Mouse (Mus musculus): ENCODE data around the gene Cisd2.

Cisd2 gene

GRCm38 (mm10) chr3:135396081-135396480 lies 27.6 kb downstream of the Cisd2 start:
- no peak for DNase-seq (ENCODE audit: low read depth, low spot score)
- Histone ChIP-seq H3K36me3 (ENCODE audit: control insufficient read depth, insufficient read depth, low read length, poor library complexity, severe bottlenecking) (no peaks in the 10 kb centered on the region), H3K27me3 (ENCODE audit: control insufficient read depth, insufficient read depth, low read length, poor library complexity, severe bottlenecking) (no peaks in the 10 kb centered on the region)

- Histone ChIP-seq H3K27me3 (ENCODE audit: control insufficient read depth, insufficient read depth, low read length, poor library complexity, severe bottlenecking) (no peaks in the 10 kb centered on the region), H3K36me3 (ENCODE audit: control insufficient read depth, insufficient read depth, low read length, poor library complexity, severe bottlenecking) (no peaks in the 10 kb centered on the region)
- DNase-seq (ENCODE audit: low read depth, low spot score), result no peak
These were observed 28.6 kb downstream of the Cisd2 start for GRCm38 (mm10) chr3:135395085-135395484.

GRCm38 (mm10) chr3:135393186-135393585 lies 30.5 kb downstream of the Cisd2 start:
- Histone ChIP-seq H3K36me3 (ENCODE audit: control insufficient read depth, insufficient read depth, low read length, poor library complexity, severe bottlenecking) (no peaks in the 10 kb centered on the region), H3K27me3 (ENCODE audit: control insufficient read depth, insufficient read depth, low read length, poor library complexity, severe bottlenecking) (no peaks in the 10 kb centered on the region)
- DNase-seq (ENCODE audit: low read depth, low spot score), result no peak

GRCm38 (mm10) chr3:135379868-135380267 lies 43.9 kb downstream of the Cisd2 start:
- H3K27me3 ChIP-seq (ENCODE audit: control insufficient read depth, insufficient read depth, low read length, poor library complexity, severe bottlenecking), result no peaks in the 10 kb centered on the region
- DNase-seq (ENCODE audit: low read depth, low spot score), result no peak

DNA sequence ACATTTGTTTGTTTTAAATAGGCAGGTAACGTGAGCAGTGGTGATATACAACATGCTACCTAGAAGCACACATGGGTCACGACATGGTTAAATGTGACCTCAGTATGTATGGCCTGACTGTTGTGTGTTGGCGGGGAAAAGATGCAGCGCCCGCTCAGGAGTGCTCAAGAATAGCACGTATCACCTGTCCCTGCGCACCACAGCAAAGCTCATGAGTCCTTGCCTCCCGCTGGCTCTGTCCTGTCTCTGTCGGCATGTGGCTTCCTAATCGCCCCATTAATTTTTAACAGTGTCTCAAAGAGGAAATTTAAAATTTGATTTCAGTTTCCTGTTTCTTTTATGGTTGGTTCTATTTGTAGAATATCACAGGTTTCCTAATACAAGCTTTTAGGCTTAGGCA lies 46.3 kb downstream of the Cisd2 start:
- peak; percentile 22 for DNase-seq (ENCODE audit: low read depth, low spot score)
- Histone ChIP-seq H3K36me3 (ENCODE audit: control insufficient read depth, insufficient read depth, low read length, poor library complexity, severe bottlenecking) (no peaks in the 10 kb centered on the region), H3K27me3 (ENCODE audit: control insufficient read depth, insufficient read depth, low read length, poor library complexity, severe bottlenecking) (no peaks in the 10 kb centered on the region)

More at GRCm38 (mm10) chr3:135379868-135380267, 43.9 kb downstream of the Cisd2 start:
- no peaks in the 10 kb centered on the region for H3K36me3 ChIP-seq (ENCODE audit: control insufficient read depth, insufficient read depth, low read length, poor library complexity, severe bottlenecking)

DNA sequence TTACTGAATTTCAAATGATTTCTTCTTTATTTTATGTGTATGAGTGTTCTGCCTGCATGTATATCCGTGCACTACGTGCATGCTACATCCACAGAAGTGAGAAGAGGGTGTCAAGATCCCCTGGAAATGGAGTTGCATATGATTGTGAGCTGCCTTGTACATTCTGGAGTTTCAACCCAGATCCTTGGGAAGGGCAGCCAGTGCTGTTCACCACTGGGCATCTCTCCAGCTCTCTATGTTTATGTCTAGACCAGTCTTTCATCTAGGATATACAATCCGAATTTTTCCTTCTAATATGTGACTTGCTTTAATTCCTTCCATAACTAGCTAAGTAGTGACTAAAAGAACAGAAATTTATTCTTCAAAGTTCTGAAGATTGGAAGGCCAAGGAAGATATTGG lies 47.9 kb downstream of the Cisd2 start:
- H3K27me3 ChIP-seq (ENCODE audit: control insufficient read depth, insufficient read depth, low read length, poor library complexity, severe bottlenecking), result no peaks in the 10 kb centered on the region
- H3K36me3 ChIP-seq (ENCODE audit: control insufficient read depth, insufficient read depth, low read length, poor library complexity, severe bottlenecking), result no peaks in the 10 kb centered on the region
- no peak for DNase-seq (ENCODE audit: low read depth, low spot score)

DNA sequence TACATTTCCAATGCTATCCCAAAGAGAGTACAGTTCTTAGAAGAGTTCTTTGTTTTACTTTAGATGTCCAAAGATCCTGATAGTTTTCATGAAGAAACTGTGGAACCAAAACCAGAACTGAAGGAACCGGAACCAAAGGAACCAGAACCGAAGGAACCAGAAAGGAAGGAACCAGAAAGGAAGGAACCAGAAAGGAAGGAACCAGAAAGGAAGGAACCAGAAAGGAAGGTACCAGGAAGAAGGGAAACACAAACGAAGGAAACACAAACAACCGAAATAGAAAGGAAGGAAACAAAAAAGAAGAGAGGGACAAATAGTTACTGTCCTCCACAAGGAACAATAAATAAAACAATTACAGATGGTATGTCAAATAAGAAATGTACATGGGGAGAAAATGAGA lies 66.3 kb downstream of the Cisd2 start:
- no peak for DNase-seq (ENCODE audit: low read depth, low spot score)
- Histone ChIP-seq H3K36me3 (ENCODE audit: control insufficient read depth, insufficient read depth, low read length, poor library complexity, severe bottlenecking) (no peaks in the 10 kb centered on the region), H3K27me3 (ENCODE audit: control insufficient read depth, insufficient read depth, low read length, poor library complexity, severe bottlenecking) (no peaks in the 10 kb centered on the region)

All from splenic B cell, adult 2 months (primary cell).